Mouse (Mus musculus): ENCODE measurements around the gene Sap18. TPM values are rescaled to one million over a fixed set of nuclear protein-coding genes. Genes with fewer than 3 reads are reported as not detected.
A peak's percentile ranks its signal among the peaks of the same experiment; 100 is the strongest.

The Sap18 gene
- polyA plus RNA-seq, 1 experiment from 2014 or later = 25.4 TPM

DNA sequence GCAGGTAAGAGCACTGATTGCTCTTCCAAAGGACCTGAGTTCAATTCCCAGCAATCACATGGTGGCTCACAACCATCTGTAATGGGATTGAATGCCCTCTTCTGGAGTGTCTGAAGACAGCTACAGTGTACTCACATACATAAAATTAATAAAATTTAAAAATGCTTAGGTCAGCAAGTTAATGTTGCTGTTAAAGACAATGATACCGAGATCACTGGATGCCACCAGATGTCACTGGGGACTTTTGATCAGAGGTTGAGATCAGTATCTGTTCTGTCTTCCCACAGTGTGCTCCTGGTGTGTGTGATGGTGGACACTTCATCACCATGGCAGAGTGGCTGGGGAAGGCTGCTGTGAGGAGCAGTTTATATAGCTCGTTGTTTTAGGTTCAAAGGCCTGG lies 8.7 kb upstream of the Sap18 start:
- Histone ChIP-seq H3K27ac (no peak overlapping the region), H3K9ac (no peak overlapping the region), H3K4me2 (no peak overlapping the region), H3K27me3 (replicated peaks) (no peaks in the 10 kb centered on the region), H3K4me1 (no peaks in the 10 kb centered on the region), H3K4me3 (no peak overlapping the region), H3K9me3 (no peaks in the 10 kb centered on the region), H3K36me3 (replicated peaks) (no peaks in the 10 kb centered on the region)
- ATAC-seq (replicated peaks) = no peak
- 80% methylated on average over 2 of the region's 2 CpGs for WGBS

DNA sequence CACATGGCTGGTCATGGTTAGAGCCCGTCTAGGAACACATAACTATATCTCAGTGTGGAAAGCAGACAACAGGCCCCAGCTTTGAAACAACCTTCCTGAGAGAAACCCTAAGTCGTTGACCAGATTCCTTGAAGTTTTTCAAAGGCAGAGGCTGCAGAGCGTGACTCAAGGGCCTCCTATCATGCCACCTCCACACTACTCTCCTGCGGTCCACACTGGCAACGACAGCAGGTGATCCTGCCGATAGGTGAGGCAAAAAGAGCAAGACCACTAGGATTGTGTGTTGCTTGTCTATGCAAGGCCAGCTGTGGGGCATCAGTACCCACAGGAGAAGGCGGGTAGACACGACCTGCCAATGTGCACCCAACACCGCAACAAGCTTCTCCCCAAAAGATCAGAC lies 8.2 kb upstream of the Sap18 start:
- WGBS = 92% methylated on average over 9 of the region's 9 CpGs
- Histone ChIP-seq H3K36me3 (replicated peaks) (no peaks in the 10 kb centered on the region), H3K9ac (no peak overlapping the region), H3K4me1 (no peaks in the 10 kb centered on the region), H3K27me3 (replicated peaks) (no peaks in the 10 kb centered on the region), H3K9me3 (no peaks in the 10 kb centered on the region), H3K27ac (no peak overlapping the region), H3K4me3 (no peak overlapping the region), H3K4me2 (no peak overlapping the region)
- ATAC-seq (replicated peaks) = no peak

DNA sequence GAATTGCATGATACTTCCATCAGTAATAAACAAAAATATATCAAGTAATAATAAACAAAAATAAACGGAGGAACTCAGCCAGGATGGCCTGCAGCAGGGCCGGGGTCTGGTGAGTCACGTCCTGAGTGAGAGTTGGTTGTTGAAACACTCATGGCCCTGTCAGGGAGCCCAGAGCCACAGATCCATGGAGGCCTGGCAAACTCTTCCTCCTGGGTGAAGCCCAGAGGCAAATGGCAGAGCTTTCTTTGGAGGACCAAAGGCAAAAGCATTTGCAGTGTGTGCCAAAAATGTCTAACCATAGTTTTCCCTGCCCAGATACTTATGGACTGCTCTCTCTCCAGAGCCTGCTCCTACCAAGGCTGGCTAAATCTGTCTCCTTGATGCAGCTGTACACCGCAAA lies 6.8 kb upstream of the Sap18 start:
- Histone ChIP-seq H3K4me2 (no peak overlapping the region), H3K36me3 (replicated peaks) (no peaks in the 10 kb centered on the region), H3K27ac (no peak overlapping the region), H3K4me3 (no peak overlapping the region), H3K27me3 (replicated peaks) (no peaks in the 10 kb centered on the region), H3K9ac (no peak overlapping the region), H3K9me3 (no peaks in the 10 kb centered on the region), H3K4me1 (no peaks in the 10 kb centered on the region)
- no peak for ATAC-seq (replicated peaks)
- WGBS = 79% methylated on average over 4 of the region's 4 CpGs

- Histone ChIP-seq H3K27ac (peak overlapping the region; percentile 85), H3K9me3 (no peaks in the 10 kb centered on the region), H3K36me3 (replicated peaks) (peaks cover 4% of the 10 kb centered on the region; the same call in 1 of the 2 replicates), H3K9ac (peak overlapping the region; percentile 51), H3K4me1 (peaks cover 21% of the 10 kb centered on the region), H3K4me2 (peak overlapping the region; percentile 58), H3K27me3 (replicated peaks) (no peaks in the 10 kb centered on the region), H3K4me3 (peak overlapping the region; percentile 89)
- WGBS = 13% methylated on average over 7 of the region's 7 CpGs
- ATAC-seq (replicated peaks) = peak; percentile 80
Observed at GRCm38 (mm10) chr14:57797551-57797950, 429 bp upstream of the Sap18 start.

DNA sequence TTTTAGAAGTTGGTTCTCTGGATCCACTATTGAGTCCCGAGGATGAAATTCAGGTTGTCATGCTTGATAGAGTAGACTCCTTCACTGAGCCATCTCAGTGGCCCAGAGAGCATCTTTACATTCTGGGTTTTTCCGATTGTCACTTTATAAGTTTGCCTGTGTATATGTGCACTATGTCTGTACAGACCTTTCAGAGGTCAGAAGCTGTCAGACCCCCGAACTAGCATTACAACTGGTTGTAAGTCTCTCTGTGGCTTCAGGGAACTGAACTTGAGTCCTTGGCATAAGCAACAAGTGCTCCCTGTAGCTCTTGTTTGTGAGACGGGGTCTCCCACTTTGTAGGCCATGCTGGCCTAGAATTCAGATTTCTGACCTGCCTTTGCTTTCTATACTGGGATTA lies 5.8 kb downstream of the Sap18 start:
- Histone ChIP-seq H3K4me1 (peaks cover 21% of the 10 kb centered on the region), H3K4me3 (no peak overlapping the region), H3K9ac (no peak overlapping the region), H3K36me3 (replicated peaks) (peaks cover 39% of the 10 kb centered on the region), H3K9me3 (no peaks in the 10 kb centered on the region), H3K27me3 (replicated peaks) (no peaks in the 10 kb centered on the region), H3K27ac (no peak overlapping the region), H3K4me2 (no peak overlapping the region)
- 91% methylated on average over 4 of the region's 4 CpGs for WGBS
- no peak for ATAC-seq (replicated peaks)

- Histone ChIP-seq H3K4me1 (no peaks in the 10 kb centered on the region), H3K9me3 (no peaks in the 10 kb centered on the region)
Observed at GRCm38 (mm10) chr14:57808558-57808957, 10.6 kb downstream of the Sap18 start.

GRCm38 (mm10) chr14:57810886-57811285 lies 12.9 kb downstream of the Sap18 start:
- Histone ChIP-seq H3K4me3 (no peak overlapping the region), H3K27me3 (replicated peaks) (no peaks in the 10 kb centered on the region), H3K9ac (no peak overlapping the region), H3K36me3 (replicated peaks) (peaks cover 6% of the 10 kb centered on the region), H3K4me1 (no peaks in the 10 kb centered on the region), H3K9me3 (no peaks in the 10 kb centered on the region), H3K4me2 (no peak overlapping the region), H3K27ac (no peak overlapping the region)
- WGBS = 96% methylated on average over 2 of the region's 2 CpGs
- ATAC-seq (replicated peaks) = no peak

More at GRCm38 (mm10) chr14:57808558-57808957, 10.6 kb downstream of the Sap18 start:
- H3K4me3 ChIP-seq = no peak overlapping the region
- H3K9ac ChIP-seq = no peak overlapping the region
- peaks cover 28% of the 10 kb centered on the region for H3K36me3 ChIP-seq (replicated peaks)
- no peaks in the 10 kb centered on the region for H3K27me3 ChIP-seq (replicated peaks)
- ATAC-seq (replicated peaks) = no peak
- H3K27ac ChIP-seq = no peak overlapping the region
- no peak overlapping the region for H3K4me2 ChIP-seq
- 78% methylated on average over 5 of the region's 5 CpGs for WGBS

GRCm38 (mm10) chr14:57811844-57812243 lies 13.9 kb downstream of the Sap18 start:
- Histone ChIP-seq H3K4me3 (no peak overlapping the region), H3K4me1 (no peaks in the 10 kb centered on the region), H3K27me3 (replicated peaks) (no peaks in the 10 kb centered on the region), H3K9me3 (no peaks in the 10 kb centered on the region), H3K9ac (no peak overlapping the region), H3K27ac (no peak overlapping the region), H3K36me3 (replicated peaks) (peaks cover 4% of the 10 kb centered on the region; the same call in 1 of the 2 replicates), H3K4me2 (no peak overlapping the region)
- no peak for ATAC-seq (replicated peaks)
- 95% methylated on average over 5 of the region's 5 CpGs for WGBS

- no peak for ATAC-seq (replicated peaks)
- Histone ChIP-seq H3K27ac (no peak overlapping the region), H3K4me3 (no peak overlapping the region), H3K9ac (no peak overlapping the region), H3K4me1 (peaks cover 4% of the 10 kb centered on the region), H3K36me3 (replicated peaks) (no peaks in the 10 kb centered on the region), H3K9me3 (no peaks in the 10 kb centered on the region), H3K27me3 (replicated peaks) (no peaks in the 10 kb centered on the region), H3K4me2 (no peak overlapping the region)
- 90% methylated on average over 4 of the region's 4 CpGs for WGBS
Observed at GRCm38 (mm10) chr14:57820839-57821238, 22.9 kb downstream of the Sap18 start.

GRCm38 (mm10) chr14:57825788-57826751 lies 28.1 kb downstream of the Sap18 start, which contains the start of the genes Ska3 and Mrpl57:
TSS of gene Ska3 (minus strand) at chr14:57826185.
TSS of gene Mrpl57 (plus strand) at chr14:57826234.
- Histone ChIP-seq H3K9me3 (no peaks in the 10 kb centered on the region), H3K4me2 (peak within 1 kb of the TSS; percentile 63), H3K27ac (peak within 1 kb of the TSS; percentile 90), H3K9ac (peak within 1 kb of the TSS; percentile 84), H3K36me3 (replicated peaks) (no peaks in the 10 kb centered on the region), H3K27me3 (replicated peaks) (no peaks in the 10 kb centered on the region), H3K4me3 (peak within 1 kb of the TSS; percentile 72), H3K4me1 (peaks cover 18% of the 10 kb centered on the region)
- ATAC-seq (replicated peaks) = peak; percentile 98
- under 1% methylated on average over 96 of the region's 96 CpGs for WGBS

- Histone ChIP-seq H3K4me3 (peak overlapping the region; percentile 72), H3K4me1 (peaks cover 18% of the 10 kb centered on the region), H3K27me3 (replicated peaks) (no peaks in the 10 kb centered on the region), H3K4me2 (peak overlapping the region; percentile 63), H3K27ac (peak overlapping the region; percentile 90), H3K36me3 (replicated peaks) (no peaks in the 10 kb centered on the region), H3K9ac (peak overlapping the region; percentile 84), H3K9me3 (no peaks in the 10 kb centered on the region)
- no peak for ATAC-seq (replicated peaks)
- WGBS = 75% methylated on average over 1 of the region's 1 CpGs
Observed at GRCm38 (mm10) chr14:57827284-57827683, 29.3 kb downstream of the Sap18 start.

- no peak overlapping the region for H3K27ac ChIP-seq
- H3K27me3 ChIP-seq (replicated peaks) = no peaks in the 10 kb centered on the region
- no peak overlapping the region for H3K4me2 ChIP-seq
- peaks cover 19% of the 10 kb centered on the region for H3K36me3 ChIP-seq (replicated peaks)
- no peaks in the 10 kb centered on the region for H3K4me1 ChIP-seq
- no peak overlapping the region for H3K9ac ChIP-seq
- WGBS = 98% methylated on average over 2 of the region's 2 CpGs
- no peak for ATAC-seq (replicated peaks)
- no peaks in the 10 kb centered on the region for H3K9me3 ChIP-seq
- H3K4me3 ChIP-seq = no peak overlapping the region
Observed at GRCm38 (mm10) chr14:57833526-57833925, 35.5 kb downstream of the Sap18 start.

DNA sequence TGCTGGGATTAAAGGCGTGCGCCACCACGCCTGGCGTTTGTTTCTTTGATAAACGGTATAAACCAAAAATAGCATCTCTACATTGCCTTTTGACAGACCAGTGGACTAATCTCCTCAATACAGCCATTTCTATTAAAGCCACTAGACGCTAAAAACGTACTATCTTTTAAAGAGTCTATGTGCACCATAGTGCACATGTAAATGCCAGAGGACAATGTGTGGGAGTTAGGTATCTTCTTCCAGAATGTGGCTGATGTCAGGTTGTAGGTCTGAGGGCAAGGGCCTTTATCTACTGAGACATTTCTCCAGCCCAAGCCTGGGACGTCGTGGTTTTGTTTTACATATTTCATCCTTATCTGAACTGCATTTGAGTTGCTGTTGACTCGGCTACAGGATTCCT lies 37.2 kb downstream of the Sap18 start:
- no peak for ATAC-seq (replicated peaks)
- WGBS = 94% methylated on average over 10 of the region's 10 CpGs
- no peaks in the 10 kb centered on the region for H3K9me3 ChIP-seq
- no peaks in the 10 kb centered on the region for H3K4me1 ChIP-seq
- H3K4me2 ChIP-seq = no peak overlapping the region
- no peak overlapping the region for H3K9ac ChIP-seq
- H3K4me3 ChIP-seq = no peak overlapping the region
- H3K27ac ChIP-seq = no peak overlapping the region
- no peaks in the 10 kb centered on the region for H3K27me3 ChIP-seq (replicated peaks)
- H3K36me3 ChIP-seq (replicated peaks) = peaks cover 23% of the 10 kb centered on the region

Data from midbrain, embryonic 15.5 days (tissue).